Mouse (Mus musculus): ENCODE results near the gene Gadd45a.
"Not testable (repeated sequence)": the region's sequence is repeated elsewhere in the genome, so short reads cannot be mapped to it uniquely, and the experiment has no call there.

The Gadd45a gene

GRCm38 (mm10) chr6:67048052-67048691 lies 10.9 kb upstream of the Gadd45a start:
- DNase-seq: no peak

GRCm38 (mm10) chr6:67046937-67047336 lies 9.7 kb upstream of the Gadd45a start:
- DNase-seq: no peak

- DNase-seq: no peak
Measured at GRCm38 (mm10) chr6:67045424-67045823, 8.2 kb upstream of the Gadd45a start.

GRCm38 (mm10) chr6:67040904-67041410 lies 3.7 kb upstream of the Gadd45a start:
- DNase-seq: no peak

- DNase-seq: no peak
Measured at GRCm38 (mm10) chr6:67038964-67039363, 1.7 kb upstream of the Gadd45a start.

GRCm38 (mm10) chr6:67036356-67036811 lies 873 bp downstream of the Gadd45a start:
- peak; percentile 67 to 81 for DNase-seq

- DNase-seq: no peak
Measured at GRCm38 (mm10) chr6:67035388-67036299, 1.6 kb downstream of the Gadd45a start.

GRCm38 (mm10) chr6:67034331-67035130 lies 2.7 kb downstream of the Gadd45a start:
- DNase-seq: no peak

GRCm38 (mm10) chr6:67033604-67034003 lies 3.7 kb downstream of the Gadd45a start:
- DNase-seq: no peak

- not testable (repeated sequence) for DNase-seq
Measured at GRCm38 (mm10) chr6:67032972-67033371, 4.3 kb downstream of the Gadd45a start.

- DNase-seq: not testable (repeated sequence)
Measured at GRCm38 (mm10) chr6:67032551-67032950, 4.7 kb downstream of the Gadd45a start.

GRCm38 (mm10) chr6:67030846-67031245 lies 6.4 kb downstream of the Gadd45a start:
- no peak for DNase-seq

GRCm38 (mm10) chr6:67030416-67030815 lies 6.8 kb downstream of the Gadd45a start:
- DNase-seq: no peak

- no peak for DNase-seq
Measured at GRCm38 (mm10) chr6:67029987-67030386, 7.3 kb downstream of the Gadd45a start.

- no peak for DNase-seq
Measured at GRCm38 (mm10) chr6:67029312-67029950, 7.8 kb downstream of the Gadd45a start.

GRCm38 (mm10) chr6:67027438-67028142 lies 9.7 kb downstream of the Gadd45a start:
- no peak for DNase-seq

GRCm38 (mm10) chr6:67026661-67027060 lies 10.6 kb downstream of the Gadd45a start:
- DNase-seq: no peak

- DNase-seq: no peak
Measured at GRCm38 (mm10) chr6:67023729-67024128, 13.5 kb downstream of the Gadd45a start.

- DNase-seq: no peak
Measured at GRCm38 (mm10) chr6:67021308-67021707, 15.9 kb downstream of the Gadd45a start.

- not testable (repeated sequence) for DNase-seq
Measured at GRCm38 (mm10) chr6:67019001-67019400, 18.3 kb downstream of the Gadd45a start.

GRCm38 (mm10) chr6:67018365-67018764 lies 18.9 kb downstream of the Gadd45a start:
- DNase-seq: no peak
